Mouse (Mus musculus) small intestine, adult 2 months (tissue): ENCODE measurements around the gene Ikzf3.

Experiments
- CTCF ChIP-seq: fragments of 200-500 bp; IDR thresholded peaks from 2 replicates; pipeline ENCODE4 v1.5.1; 2012; ENCODE audit warnings: low read depth, mild to moderate bottlenecking, control low read depth, inconsistent platforms, low read length, moderate library complexity, mixed read lengths; ENCODE audit not compliant: insufficient replicate concordance, insufficient read length; ENCODE audit errors: extremely low read depth
- POLR2A ChIP-seq: fragments of 200-500 bp; IDR thresholded peaks from 2 replicates; pipeline ENCODE4 v1.6.1; 2012; ENCODE audit warnings: low read depth, mild to moderate bottlenecking, control low read depth, inconsistent platforms, low read length, moderate library complexity

- no peak for TF ChIP-seq CTCF
- no peak for TF ChIP-seq POLR2A
Observed at GRCm38 (mm10) chr11:98547308-98547693, 1.5 kb upstream of the Ikzf3 start.
